Mouse (Mus musculus): ENCODE data around the gene Gm29133. TPM values are rescaled to one million over a fixed set of nuclear protein-coding genes. Genes with fewer than 3 reads are reported as not detected.

The Gm29133 gene
- not detected for polyA plus RNA-seq (2017; shearing (Covaris generic))

DNA sequence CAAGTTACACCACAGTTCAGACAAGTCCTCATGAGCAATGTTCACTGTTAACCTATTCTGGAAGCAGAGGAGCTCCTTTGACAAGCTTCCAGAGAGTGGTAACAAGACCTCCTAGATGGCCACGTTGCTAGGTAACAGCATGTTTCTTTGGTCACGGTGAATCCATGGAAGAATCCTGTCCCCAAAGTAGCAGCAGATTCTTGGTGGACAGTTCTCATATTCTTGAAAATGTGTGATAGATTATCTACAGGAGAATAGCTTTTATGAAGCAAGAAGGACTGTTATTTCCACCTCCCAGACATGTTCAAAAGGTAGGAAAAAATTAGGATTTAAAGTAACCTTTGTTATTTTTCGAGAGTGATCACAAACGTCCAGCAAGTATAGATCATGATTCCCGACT is at the start of gene Gm29133:
Gene Gm29133 (plus strand): TSS at position 301 of the 400 bp plus-strand sequence.

Other genes starting within 250 kb of the Gm29133 start
- gene Pdcd10, start 191.3 kb upstream of the Gm29133 start, polyA plus RNA-seq (2017; shearing (Covaris generic)) = 169 TPM
- gene Serpini1, start 190.7 kb upstream of the Gm29133 start, polyA plus RNA-seq (2017; shearing (Covaris generic)) = 17.1 TPM
- gene Golim4, start 208.8 kb downstream of the Gm29133 start, polyA plus RNA-seq (2017; shearing (Covaris generic)) = 12.2 TPM